ENCODE assay signal across 14 mouse cellular contexts in the genomic region with DNA sequence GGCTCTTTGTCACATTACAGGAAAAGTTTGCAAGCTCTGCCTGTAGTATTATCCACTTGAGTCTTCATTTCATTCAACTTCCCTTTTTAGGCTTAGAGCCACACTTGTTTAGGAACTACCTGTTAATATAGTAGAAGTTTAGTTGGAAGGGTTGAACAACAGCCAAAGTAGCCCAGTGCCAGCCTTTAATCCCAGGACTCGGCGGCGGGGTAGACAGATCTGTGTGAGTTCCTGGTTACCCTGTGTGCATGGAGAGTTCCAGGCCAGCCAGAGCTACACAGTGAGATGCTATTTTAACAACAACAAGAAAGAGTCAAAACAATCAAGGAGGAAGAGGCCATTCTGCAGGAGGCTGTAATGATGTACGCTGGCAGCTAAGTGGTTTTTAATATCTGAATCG.
"Had no signal": no experiment of that assay in that cellular context is flagged by ENCODE, and none has a peak within 500 bp of the region (broad histone marks: within the 10 kb centered on the region; RNA-seq: fewer than 3 reads in every experiment).

No protein-coding gene starts in this region.

- H3K9me3 ChIP-seq: limb, embryonic 10.5 days; liver, embryonic 15.5 days; midbrain, embryonic 12.5 days; neural tube, embryonic 13.5 days had no signal

- H3K27me3 ChIP-seq: liver, embryonic 15.5 days; midbrain, embryonic 12.5 days; neural tube, embryonic 13.5 days had no signal

- H3K4me1 ChIP-seq: liver, embryonic 15.5 days; midbrain, embryonic 12.5 days had no signal

- H3K36me3 ChIP-seq: limb, embryonic 10.5 days; liver, embryonic 15.5 days; midbrain, embryonic 12.5 days; neural tube, embryonic 13.5 days had no signal

- H3K4me2 ChIP-seq: liver, embryonic 11.5 days; liver, embryonic 15.5 days; lung, embryonic 14.5 days; midbrain, embryonic 12.5 days; neural tube, embryonic 13.5 days had no signal

- DNase-seq: lung, embryonic 14.5 days; lung, postnatal 14 days; right cerebral cortex, postnatal 14 days; thymus, postnatal 36 days had no signal

- ATAC-seq: hindbrain, embryonic 16.5 days; inflammation-experienced regulatory T-cells, adult 6 months; midbrain, embryonic 16.5 days had no signal

- H3K4me3 ChIP-seq: left cerebral cortex, adult 2 months; limb, embryonic 10.5 days; liver, embryonic 15.5 days; midbrain, embryonic 12.5 days; neural tube, embryonic 13.5 days had no signal

- H3K9ac ChIP-seq: liver, embryonic 15.5 days; lung, embryonic 14.5 days; midbrain, embryonic 12.5 days; neural tube, embryonic 13.5 days had no signal

- H3K27ac ChIP-seq: left cerebral cortex, adult 2 months; limb, embryonic 10.5 days; liver, embryonic 15.5 days; macrophage; midbrain, embryonic 12.5 days; neural tube, embryonic 13.5 days had no signal
